Mouse (Mus musculus) kidney, adult 11 months (tissue): Measurements from ENCODE around the gene Nrp2.

Experiments
- DNase-seq: peaks from one replicate; pipeline ENCODE4 v3.0.0; 2022

The Nrp2 gene

DNA sequence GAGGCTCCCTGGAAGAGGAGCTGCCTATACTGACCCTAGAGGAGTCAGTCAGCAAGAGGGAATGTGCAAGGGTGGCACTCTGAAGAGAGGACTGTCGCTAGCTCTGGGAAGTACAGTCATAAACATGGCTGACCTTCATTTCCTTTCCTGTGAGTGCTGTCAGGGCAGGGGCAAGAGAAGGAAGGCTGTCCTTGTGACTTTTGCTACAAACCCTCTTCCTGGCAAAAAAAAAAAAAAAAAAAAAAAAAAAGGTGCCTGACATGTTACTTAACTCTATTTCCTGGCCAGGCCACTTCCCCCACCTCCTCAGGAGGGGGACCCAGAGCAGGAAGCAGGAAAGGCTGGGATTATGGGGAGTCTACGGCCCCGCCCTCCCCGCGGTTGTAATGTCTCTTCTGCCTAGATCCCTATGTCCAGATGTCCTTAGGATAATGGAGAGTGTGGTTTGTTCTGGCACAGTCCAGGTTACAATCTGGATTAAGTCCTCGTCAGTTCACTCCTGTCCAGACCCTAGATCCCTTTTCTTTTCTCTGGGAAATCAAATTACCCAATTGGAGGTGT, 21.5 kb downstream of the Nrp2 start:
- DNase-seq, result peak; percentile 73

DNA sequence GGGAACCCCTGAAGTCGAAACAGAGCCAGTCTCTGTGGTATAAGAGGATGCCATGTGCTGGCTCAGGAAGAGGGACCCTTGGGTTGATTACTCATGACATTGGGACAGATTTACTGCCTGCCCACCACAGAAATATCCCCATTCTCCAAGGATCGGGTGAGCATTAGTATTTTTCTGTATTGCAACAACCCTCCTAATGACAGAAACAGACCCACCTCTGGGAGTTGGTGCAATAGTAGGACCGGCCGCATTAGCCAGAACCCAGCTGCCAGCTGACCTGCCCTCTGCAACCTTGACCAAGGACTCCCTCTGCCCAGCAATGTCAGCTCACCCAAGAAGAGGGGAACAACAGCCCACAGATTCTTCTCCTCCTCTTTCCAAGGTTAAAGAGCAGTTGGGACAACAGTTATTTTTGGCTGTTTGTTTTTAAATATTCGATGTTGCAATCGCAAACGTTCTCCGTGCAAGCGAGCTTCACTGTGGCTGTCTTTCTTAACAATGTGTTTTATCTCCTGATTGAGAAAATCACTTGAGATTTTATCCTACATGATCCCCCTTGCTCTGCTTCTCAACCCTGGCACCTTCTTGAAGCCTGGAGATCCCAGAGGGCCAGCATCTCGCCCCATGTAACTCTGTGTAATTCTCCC, 22.1 kb downstream of the Nrp2 start:
- DNase-seq, result no peak

DNA sequence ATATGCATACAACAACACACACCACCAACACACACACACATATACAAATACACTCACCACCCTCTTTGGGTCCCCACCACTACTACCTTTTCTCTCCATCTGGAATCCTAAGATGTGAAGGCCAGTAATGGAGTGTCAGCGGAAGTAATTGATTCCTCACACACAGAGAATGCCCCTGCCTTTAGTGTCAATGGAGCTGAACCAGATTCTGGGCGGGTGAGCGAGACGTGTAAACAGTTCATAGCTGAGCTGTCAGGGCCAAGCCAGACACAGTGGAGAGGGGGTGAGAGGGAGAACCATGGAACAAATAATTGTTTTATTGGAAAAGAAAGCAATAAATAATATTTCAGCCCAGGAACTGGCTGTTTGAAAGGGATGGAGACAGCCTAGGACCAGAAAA, 24.1 kb downstream of the Nrp2 start:
- no peak for DNase-seq

DNA sequence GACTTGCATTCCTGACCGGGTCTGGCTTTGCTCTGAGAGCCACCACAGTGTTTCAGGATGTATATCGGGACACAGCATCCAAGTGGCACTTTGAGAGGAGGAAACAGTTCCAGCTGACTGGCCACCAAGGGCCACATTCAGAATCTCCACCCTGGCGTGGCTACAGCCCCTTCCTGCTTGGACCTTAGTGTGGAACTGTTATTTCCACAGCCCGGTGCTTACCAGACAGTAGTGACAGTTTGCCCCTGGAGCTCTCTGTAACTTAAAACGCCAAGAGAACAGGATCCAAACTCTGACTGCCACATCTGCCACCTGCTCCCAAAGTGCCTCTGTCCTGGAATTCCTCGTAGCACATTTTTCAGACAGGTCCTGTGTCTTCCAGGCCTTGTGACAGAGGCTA, 25.3 kb downstream of the Nrp2 start:
- no peak for DNase-seq

DNA sequence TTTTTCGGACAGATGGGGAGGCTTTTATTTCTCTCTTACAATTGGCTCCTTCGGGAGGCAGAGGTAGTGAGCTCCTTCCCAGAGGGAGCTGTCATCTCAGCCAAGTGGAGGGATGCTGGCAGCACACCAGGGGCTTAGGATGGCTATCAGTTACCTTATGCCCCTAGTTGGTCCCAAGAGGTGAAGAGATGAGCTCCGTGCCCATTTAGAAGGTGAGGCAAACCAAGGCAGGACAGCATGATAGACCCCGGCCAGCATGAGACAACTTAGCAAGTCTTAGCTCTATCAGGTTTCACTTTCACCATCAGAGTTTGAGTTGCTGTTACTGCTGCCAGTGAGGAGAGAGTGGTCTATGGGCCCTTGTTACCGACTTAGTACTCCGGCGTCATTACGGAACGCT, 25.8 kb downstream of the Nrp2 start:
- DNase-seq, result no peak

DNA sequence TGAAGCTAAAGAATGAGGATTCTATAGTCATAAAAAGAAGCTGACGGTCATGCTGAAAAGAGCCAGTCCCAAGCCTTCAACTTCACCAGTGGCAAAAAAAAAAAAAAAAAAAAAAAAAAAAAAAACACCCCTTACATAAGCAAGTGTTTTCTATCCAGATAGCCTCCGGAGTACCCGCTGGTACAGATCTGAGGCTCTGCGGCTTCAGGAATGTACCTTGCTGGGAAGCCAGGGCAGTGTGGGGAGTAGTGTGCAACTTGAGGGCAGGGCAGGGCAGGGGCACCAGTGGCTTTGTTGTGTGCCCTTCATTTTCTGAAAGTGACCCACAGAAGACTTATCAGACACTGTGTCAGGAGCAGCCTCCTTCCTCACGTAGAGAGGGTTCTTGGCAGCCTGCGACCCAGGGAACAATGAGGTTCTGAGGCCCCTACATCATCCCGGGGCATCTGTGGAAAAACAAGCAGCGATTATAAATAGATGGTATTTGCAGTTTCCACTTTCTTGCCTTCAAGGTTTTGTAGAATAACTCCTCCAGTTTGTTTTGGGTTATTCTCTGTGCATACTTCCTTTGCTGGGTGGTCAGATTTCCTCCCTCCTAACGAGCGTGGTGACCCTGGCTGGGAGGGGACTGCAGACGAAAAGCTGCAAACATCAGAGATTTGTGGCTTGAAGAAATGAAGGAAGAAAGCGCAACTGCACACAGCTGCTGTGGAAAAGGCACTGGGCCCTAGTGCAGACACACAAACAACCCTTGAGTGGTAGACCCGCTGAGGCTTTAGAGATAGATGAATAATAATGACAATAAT, 26.5 kb downstream of the Nrp2 start:
- DNase-seq, result no peak

DNA sequence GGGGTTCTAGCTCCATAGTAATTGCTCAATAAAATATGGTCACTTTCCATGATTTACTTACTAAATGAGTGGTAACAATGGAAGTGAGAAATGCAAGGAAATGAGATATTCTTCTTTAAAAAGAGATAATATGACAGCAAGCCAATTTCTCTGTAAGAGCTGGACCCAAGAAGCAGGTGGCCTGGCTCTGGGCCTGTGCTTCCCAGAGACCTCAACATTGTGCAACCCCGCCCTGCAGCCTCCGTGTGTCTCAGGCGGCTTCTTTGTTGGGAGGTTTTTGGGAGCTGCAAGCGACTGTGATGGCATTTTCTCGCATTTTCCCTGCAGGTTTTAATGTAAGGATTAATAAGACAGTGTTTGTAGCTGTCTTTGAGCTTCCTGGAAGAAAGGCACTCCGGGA, 29.0 kb downstream of the Nrp2 start:
- DNase-seq, result no peak

DNA sequence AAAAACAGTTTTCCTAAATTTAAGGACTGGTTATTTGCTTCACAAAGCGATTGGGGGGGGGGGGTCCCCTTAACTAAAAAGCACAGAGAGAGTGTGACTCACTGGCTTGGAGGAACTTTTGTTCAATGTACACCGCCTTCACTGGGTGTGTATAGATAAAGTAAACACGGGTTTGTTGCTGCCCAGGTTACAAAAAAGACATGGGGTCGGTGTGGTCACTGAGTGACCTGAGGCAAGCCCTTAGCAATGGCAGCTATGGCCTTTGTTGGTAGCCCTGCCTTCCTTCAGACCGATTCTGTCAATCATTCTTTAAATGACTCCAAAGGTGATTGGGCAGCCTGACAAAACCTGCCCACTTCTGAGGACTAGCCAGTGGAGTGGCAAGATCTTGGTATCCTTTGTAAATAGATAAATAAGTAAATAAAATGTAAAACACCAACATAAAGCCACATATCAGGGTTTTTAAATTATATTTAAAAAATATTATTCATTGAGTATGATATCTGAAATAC, 31.4 kb downstream of the Nrp2 start:
- DNase-seq, result peak; percentile 56

DNA sequence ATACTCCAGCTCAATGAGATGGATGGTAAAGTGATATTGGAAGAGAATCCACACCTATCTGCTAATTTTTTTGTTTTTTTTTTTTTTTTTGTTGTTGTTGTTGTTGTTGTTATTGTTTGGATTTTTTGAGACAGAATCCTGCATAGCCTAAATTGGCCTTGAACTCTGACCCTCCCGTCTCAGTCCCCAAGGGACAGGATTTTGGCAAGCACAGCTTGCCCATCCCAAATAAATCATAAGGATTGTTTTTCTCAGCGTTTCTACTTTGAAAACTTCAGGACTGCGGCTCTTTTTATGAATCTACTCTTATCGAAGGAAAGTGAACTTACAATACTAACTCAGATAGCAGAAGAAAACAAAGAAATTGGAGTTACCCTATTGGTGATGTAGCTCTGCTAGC, 31.9 kb downstream of the Nrp2 start:
- no peak for DNase-seq

DNA sequence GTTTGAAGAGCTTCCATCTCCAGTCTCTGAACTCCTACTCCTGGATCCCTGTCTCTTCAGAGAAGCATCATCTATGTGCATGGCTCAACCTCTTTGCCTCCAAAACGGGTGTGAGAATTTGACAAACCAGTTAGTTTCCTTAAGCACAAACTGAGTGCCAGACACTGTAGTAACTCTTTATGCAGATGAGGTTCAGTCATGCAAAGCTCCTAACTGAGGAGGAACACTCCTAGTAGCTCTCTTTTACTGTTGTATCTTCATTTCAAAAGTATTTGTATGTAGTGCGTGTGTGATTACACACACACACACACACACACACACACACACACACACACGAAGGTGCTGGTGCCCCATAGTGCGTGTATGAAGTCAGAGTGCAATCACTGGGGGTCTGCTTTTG, 32.8 kb downstream of the Nrp2 start:
- no peak for DNase-seq

DNA sequence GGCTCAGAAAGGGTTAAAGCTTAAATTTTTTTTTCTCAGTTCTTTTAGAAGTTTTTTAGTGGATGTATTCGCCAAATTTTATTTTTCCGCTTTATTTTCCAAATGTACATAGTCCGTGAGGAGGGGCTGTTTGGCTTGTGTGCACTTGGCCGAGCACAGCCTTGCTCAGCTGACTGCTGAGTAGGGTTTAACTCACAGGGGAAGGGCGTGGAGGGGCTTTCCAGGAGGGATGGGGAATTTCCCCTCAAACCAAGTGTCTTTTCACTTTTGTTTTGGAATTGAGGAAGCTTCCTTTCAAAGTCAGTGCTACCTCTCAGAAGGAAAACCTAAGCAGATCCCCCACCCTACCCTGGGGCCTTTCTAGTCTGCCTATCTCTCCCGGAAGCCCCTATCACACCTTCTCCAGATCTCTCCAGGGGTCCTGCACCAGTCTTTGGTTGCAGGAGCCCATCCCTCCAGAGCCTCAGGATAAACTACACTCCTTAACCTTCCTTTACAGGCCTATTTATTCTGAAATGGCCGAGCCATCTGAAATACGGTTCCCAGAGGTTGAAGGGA, 33.4 kb downstream of the Nrp2 start:
- no peak for DNase-seq

DNA sequence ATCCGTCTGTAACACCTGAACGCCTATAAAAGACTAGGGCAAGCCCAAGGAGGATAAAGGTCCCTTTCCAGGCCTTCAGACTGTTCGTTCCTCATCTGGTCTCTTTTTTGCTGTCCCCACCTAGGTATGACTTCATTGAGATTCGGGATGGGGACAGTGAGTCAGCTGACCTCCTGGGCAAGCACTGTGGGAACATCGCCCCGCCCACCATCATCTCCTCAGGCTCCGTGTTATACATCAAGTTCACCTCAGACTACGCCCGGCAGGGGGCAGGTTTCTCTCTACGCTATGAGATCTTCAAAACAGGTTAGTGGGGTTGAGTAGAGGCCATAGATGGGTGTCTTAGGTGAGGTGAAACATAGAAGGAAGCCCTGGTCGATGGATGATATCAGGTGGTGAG, 35.1 kb downstream of the Nrp2 start:
- no peak for DNase-seq

DNA sequence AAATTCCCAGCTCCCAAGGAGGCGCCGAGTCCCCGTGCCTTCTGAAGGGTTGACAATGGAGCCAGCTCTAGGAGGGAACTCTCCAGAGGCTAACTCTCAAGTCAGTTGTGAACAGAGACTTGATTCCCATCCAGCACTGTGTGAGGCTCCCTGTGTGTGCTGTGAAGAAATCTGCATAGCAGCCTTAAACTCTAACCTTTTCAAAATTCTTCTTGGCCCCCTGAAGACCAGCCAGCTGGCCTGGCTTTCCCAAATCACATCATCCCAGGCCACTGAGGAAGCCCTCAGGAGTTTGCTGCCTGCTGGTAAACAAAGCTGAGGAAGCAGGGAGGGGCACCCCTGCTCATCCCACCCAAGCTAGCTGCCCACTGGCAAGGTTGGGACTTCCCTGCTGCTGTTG, 39.0 kb downstream of the Nrp2 start:
- peak; percentile 38 for DNase-seq

DNA sequence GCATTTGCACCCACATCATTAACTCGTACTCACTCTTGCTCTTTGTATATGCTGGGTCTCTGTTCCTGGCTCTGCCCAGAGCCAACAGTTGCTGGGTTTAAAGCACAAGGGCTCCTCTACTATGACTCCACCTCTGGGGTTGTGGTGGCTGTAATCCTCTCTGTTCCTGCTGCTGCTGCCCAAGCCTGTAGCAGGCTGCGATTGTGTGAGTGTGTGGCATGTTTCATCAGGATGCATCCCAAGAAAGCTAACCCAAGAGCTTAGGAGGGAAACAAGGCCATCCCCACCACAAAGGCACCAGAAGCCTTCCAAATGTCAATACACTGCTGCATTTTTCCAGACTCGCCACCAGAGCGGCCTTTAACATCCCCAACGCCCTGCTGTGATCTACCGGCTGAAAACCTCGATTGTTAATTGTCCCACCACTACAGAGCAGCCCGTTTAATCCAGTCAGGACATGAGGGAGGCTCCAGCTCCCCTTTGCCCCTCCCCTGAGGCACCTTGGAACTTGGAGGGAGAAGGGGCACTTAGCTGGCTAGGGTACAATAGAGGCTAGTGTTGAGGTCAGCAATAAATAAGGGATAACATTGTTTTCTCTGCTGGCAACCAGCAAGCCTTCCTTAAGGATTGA, 40.1 kb downstream of the Nrp2 start:
- DNase-seq, result no peak

DNA sequence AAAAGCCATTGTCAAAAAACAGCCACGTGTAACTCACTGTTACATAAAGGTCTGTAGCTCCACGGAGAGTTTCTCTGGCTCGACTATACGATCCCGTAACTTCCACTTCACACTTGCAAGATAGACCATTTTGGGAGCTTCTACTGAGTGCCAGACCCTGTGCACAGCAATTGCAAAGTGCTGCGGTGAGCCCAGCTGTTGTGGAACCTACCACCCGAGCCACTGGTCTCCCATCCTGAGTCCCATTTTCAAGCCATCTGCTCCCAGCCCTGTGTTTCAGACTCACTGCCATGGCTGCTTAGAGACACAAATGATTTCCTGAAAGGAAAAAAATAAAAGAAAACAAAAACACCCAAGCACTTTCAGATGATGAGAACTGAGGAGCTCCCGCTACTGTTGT, 42.8 kb downstream of the Nrp2 start:
- DNase-seq, result no peak

DNA sequence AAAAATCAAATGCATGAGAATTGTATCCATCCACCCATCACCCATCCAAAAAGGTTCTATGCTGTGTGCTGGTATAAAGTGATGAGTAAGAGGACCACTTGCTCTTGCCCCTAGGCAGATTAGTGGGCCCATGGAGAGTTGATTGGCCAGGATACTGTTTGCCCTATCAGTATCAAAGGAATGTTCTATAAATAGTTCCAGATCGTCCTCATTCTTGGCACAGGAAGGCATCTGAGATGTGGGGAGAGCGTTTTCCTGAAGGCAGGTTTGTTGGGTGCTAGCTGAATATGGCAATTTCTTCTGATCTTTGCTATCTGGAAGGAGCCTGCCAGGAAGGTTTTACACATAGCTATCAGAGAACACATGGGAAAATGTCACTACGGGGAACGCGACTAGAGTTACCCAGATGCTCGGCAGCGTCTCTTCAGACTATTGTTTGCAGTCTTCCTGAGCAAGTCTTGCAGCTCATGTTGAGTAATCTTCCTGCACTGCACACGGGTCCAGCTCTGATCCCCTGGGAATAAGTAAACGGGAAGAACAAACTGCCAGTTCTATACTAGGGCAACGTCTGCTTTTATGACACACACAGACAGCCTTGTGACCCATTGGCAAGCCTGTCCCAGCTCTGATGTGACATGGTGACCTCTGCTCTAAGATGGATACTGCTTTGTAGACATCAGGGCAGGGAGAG, 44.5 kb downstream of the Nrp2 start:
- peak; percentile 53 for DNase-seq

DNA sequence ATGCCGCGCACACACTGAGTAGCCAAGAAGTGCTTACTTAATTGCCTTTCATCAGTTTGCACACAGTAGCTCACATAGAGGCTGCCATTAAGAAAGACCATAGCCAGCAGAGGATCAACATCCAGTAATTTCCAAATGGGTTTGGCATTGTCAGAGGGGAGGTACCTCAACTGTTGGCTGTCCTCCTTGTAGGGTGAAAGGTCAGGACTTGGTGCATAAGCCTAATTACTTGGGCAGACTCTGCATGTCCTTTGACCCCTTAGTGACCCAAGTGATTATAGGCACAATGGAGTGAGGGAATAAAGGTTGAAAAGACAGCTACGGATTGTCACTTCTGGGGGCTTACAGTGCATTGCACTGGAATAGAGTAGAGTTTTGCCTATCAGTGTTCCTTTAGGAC, 45.3 kb downstream of the Nrp2 start:
- no peak for DNase-seq

DNA sequence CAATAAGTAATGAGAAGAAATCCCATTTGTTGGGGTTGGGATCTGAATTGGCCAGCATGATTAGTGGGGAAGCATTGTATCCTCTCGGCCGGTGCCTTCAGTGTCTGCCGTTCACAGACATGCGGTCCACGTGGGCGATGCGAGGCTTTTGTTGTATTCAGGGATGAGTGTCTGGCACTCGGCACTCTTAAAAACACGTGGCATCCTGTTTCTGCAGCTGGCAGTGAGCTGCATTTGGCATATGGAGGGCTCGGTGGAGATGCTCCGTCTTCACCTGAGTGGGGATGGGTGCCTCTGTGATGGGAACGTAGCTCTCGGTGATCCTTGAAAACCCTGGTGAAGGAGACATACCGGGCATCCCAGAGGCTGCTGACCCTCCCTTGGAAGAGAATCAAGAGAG, 46.6 kb downstream of the Nrp2 start:
- no peak for DNase-seq

DNA sequence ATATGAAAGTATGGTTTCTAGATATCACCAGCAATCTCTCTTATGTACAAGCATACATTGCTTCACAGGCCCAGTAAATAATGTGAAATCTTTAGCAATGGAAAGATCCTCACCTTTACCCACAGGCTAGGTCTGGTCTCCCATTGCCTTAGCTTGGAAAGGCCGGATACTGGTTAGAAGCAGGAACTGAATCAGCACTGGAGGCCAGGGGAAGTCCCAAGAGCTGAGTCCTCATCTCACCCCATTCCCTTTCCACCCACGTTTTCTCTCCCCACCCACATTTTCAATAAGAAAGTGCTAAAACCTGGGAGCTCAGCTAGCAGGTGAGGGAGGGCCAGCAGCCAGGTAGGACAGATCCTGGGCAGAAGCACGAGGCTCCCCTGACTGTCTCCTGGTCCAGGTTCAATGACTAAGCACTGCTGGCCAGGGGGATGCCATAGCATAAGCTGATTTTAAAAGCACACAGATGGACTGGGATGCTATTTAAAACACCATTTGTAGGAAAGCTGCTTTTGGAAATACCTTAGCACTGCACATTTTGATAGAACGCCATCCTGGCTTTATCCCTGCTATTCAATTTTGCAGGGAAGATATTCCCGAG, 47.4 kb downstream of the Nrp2 start:
- no peak for DNase-seq

DNA sequence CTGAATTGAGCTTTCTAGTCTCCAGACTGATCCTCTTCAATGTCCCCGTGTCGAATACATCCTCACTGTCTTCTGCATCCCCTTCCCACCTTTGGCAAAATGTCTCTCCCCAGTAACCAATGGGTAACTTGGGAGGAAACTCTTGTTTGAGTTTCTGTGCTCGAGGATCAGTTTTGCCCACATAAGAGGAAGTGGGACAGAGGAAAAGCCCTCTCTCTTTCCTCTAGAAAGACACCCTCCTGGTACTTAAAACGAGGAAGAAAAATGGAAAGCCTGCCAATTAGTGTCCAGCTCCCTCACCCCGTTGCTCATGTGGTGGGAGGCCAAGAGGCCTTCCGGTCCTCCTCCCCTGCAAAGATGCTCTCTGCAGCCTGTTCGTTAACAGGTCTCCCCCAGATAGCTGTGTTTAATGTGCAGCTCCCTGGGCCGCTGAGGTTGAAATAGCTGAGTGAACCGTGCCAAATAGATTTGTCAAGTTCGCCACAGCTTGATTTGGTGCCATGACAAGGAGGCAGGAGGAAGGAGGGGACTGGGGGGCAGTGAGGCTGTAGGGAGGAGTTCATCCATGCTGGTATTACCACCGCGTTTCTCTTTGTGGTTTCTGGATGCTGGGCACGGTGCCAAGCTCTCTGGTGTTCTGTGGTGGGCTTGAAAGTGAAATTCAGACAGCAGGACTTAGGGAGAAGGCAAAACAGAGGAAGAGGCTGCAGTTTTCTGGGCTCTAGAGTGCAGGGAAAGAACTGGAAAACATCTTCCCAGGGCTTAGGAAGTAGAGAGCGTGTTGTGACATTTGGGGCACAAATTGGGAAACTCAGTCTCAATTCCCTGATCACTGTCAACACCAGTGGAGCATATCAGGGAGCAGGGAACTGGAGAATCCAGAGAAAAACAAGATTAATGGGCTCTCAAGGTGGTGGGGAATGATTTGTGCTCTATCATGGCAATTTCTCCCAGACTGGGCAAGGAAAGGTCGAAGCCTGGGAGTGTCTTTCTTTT, 48.2 kb downstream of the Nrp2 start:
- DNase-seq, result no peak

DNA sequence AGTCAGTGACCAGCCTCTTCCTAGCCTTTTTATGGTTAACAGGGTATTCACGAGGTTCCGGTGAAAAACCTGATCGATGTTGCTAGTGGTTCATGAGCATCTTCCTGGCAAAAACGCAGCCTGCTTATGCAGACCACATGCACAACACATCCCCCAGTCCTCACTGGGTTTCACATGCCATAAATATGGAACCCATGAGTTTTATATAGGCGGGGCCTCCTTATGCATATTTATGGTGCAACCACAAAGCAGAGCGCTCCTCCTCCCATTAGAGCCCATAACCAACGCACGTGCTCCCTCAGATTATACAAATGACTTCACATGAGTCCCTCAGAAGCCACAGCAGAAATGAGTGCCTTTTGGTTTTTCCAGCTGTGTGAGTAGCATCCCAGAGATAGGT, 49.0 kb downstream of the Nrp2 start:
- no peak for DNase-seq
